Mouse (Mus musculus) frontal cortex, adult 2 months (tissue): ENCODE data around the gene Emilin1. TPM values are rescaled to one million over a fixed set of nuclear protein-coding genes. Genes with fewer than 3 reads are reported as not detected.

ENCODE experiments used
- DNase-seq, 2 experiments: peaks; one replicate each; pipeline ENCODE4 v3.0.0; 2022; ENCODE audit warnings: low spot score in 1 of 2; ENCODE audit errors: extremely low spot score in 1 of 2
- polyA plus RNA-seq: library from polyadenylated mRNA; depleted of rRNA; stranded (reverse); fragments of >200 nt; gene quantifications from 2 replicates; pipeline ENCODE4 v1.2.3, GENCODE M21; 2012

Gene Emilin1
- polyA plus RNA-seq, 1 experiment = 4.2 TPM

GRCm38 (mm10) chr5:30901860-30902259 lies 11.3 kb upstream of the Emilin1 start:
- DNase-seq = no peak

GRCm38 (mm10) chr5:30907413-30908059 lies 5.7 kb upstream of the Emilin1 start, which contains the start of gene Ost4:
Gene Ost4 (minus strand): TSS chr5:30907788.
- DNase-seq = peak; percentile 91 to 98

GRCm38 (mm10) chr5:30908426-30909299 lies 4.5 kb upstream of the Emilin1 start:
- no peak for DNase-seq

- DNase-seq = no peak
Observed at GRCm38 (mm10) chr5:30909300-30909659, 3.9 kb upstream of the Emilin1 start.

GRCm38 (mm10) chr5:30909863-30910262 lies 3.3 kb upstream of the Emilin1 start:
- no peak for DNase-seq

- DNase-seq = no peak
Observed at GRCm38 (mm10) chr5:30910481-30910880, 2.7 kb upstream of the Emilin1 start.

- no peak for DNase-seq
Observed at GRCm38 (mm10) chr5:30912156-30912555, 1.0 kb upstream of the Emilin1 start.

GRCm38 (mm10) chr5:30914101-30914635 lies 966 bp downstream of the Emilin1 start:
- no peak for DNase-seq

GRCm38 (mm10) chr5:30914849-30915248 lies 1.6 kb downstream of the Emilin1 start:
- no peak for DNase-seq

GRCm38 (mm10) chr5:30915456-30915855 lies 2.3 kb downstream of the Emilin1 start:
- no peak for DNase-seq

GRCm38 (mm10) chr5:30915974-30916433 lies 2.8 kb downstream of the Emilin1 start:
- DNase-seq = peak; percentile 95 to 96

- no peak for DNase-seq
Observed at GRCm38 (mm10) chr5:30916841-30917240, 3.6 kb downstream of the Emilin1 start.

GRCm38 (mm10) chr5:30917348-30917747 lies 4.1 kb downstream of the Emilin1 start:
- DNase-seq = no peak

GRCm38 (mm10) chr5:30917891-30918670 lies 4.9 kb downstream of the Emilin1 start:
- no peak for DNase-seq

GRCm38 (mm10) chr5:30918691-30919090 lies 5.5 kb downstream of the Emilin1 start:
- no peak for DNase-seq

GRCm38 (mm10) chr5:30919831-30920614 lies 6.8 kb downstream of the Emilin1 start:
- DNase-seq = no peak

GRCm38 (mm10) chr5:30920621-30921020 lies 7.4 kb downstream of the Emilin1 start:
- DNase-seq = no peak

- peak; percentile 67 to 94 for DNase-seq
Observed at GRCm38 (mm10) chr5:30921256-30922033, 8.2 kb downstream of the Emilin1 start, which contains the start of gene Khk. Gene Khk (plus strand): TSS chr5:30921431.

GRCm38 (mm10) chr5:30922581-30923041 lies 9.4 kb downstream of the Emilin1 start:
- DNase-seq = no peak
